Mouse (Mus musculus) lung, postnatal 36 days (tissue): ENCODE measurements around the gene Shroom3.

Experiments used
- DNase-seq: peaks from one replicate; pipeline ENCODE4 v3.0.0; 2022; ENCODE audit warnings: mixed read lengths

The Shroom3 gene

DNA sequence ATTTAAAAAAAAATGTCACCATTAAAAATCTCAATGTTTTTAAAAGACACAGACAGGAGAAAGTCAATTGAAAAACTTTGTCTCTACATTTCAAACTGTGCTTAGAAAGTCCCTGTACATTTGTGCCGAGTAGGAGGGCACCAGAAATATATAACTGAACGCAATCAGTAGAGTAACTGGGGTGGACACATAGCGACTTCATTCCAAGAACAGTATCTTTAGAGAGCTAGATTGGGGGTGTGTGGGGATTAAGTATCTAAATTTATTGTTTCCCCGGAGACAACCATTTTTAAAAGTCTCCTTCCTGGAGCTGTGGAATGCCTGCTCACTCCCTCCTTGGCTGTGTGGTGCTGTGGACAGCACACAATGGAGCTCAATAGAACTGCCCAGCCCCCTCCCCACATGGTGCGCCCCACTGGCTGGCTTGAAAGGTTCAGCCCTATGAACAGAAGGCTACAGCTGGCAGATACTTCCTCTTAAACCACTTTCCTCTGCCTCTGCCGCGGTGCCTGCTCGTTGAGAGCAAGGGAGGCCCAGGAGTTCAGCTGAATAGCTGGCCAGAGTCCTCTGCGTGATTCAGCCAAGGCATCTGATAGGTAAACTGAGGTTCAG lies 127.8 kb downstream of the Shroom3 start:
- peak; percentile 47 for DNase-seq

DNA sequence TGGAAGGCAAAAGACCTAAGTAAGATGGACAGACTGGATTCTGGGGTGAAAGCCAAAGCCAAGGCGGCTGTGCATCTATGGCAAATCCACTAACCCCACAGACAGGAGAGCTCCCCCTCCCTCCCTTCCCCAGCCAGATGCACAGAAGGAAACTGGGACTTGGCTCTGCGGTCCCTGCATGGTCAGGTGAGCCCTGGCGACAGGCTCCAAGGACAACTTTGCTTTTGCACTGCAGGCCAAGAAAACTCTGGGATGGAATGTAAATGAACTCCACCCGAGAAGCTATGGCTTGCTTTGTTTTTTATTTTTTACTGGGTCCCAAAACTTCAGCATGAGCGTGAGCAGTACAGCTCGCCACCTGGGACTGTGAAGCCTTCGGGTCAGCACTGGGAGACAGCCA lies 128.5 kb downstream of the Shroom3 start:
- DNase-seq, result peak; percentile 47

- DNase-seq, result peak; percentile 84
Measured at GRCm38 (mm10) chr5:92812936-92813335, 129.7 kb downstream of the Shroom3 start.

DNA sequence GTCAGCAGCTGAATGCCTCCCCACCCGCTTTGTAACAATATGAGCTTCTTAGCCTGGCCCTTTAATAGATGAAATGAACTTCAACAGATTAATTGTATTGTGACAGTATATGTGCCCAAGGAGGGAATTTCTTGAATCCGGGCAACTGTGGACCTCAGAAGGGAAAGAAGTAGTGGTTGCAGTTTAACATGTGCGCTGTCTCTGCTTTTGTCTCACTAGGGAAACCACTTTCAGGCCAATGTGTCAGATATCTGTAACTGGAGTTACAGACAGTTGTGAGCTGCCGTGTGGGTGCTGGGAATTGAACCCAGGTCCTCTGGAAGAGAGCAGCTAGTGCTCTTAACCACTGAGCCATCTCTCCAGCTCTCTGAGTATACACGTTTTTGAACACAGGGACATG lies 130.3 kb downstream of the Shroom3 start:
- no peak for DNase-seq

DNA sequence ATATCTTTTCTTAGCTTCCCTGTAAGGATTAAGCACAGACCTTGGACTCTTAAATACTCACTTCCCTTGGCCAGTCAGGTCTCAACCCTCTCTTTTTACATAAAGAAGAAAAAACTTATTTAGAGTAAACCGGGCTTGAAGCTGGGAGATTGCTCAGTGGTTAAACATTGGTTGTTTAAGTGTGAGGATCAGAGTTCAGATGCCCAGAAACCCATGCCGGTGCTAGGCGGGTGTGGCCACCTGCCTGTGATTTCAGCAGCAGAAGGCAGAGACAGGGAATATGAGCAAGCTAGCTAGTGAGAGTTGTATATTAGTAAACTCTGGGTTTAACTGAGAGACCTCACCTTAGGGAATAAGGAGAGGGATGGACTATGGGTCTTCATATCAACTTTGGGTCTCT lies 131.4 kb downstream of the Shroom3 start:
- DNase-seq, result no peak

GRCm38 (mm10) chr5:92817122-92817822 lies 134.0 kb downstream of the Shroom3 start:
- DNase-seq, result peak; percentile 38

GRCm38 (mm10) chr5:92821370-92821769 lies 138.1 kb downstream of the Shroom3 start:
- DNase-seq, result peak; percentile 60

DNA sequence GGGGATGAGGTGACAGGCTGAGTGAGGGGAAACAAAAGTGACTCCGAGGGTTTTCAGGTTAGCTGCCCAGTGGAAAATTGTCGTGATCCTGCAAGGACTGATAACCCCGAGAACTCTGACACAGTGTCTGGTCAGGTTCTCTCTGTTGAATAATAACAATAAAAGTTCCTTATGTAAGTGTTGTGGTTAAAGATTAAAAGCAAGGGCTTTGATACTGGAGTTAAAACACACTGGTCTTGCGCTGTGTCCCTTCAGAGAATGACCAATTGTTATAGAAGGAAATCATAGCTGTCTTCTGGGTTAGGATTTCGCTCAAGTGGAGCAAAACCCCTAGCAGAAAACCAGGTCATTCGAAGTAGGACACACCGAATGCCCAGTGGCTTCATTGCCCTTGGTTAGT lies 140.3 kb downstream of the Shroom3 start:
- DNase-seq, result no peak

DNA sequence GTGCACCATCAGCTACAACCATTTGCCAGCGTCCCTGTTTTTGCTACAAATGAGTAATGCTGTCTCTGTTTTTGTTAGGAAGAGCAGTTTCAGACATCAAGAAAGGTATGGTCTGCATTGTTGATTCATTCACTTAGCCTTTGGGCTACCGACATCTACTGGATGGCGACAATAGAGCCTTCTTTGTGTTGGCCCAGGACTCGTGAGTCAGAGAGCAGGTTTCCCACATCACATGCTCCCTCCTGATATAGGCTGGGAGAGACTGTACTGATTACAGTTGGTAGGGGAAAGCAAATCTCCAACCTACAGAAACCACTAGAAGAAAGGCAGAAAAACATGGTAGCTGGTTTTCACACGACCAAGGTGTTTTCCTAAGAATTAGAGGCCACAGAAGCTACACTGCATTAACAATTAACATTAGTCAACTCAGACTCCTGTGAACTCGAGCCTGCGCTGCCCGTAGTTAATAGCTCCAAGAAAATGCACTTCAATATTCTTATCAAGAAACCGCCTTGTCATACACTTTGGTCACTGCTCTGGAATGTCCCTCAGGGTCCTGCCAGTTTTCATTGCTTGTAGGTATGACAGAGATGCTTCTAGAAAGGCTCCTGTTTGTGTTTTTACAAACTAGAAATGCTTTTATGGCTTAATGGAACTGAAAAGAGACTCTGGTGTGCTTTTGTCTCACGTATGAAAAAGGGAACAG lies 141.2 kb downstream of the Shroom3 start:
- peak; percentile 69 for DNase-seq

DNA sequence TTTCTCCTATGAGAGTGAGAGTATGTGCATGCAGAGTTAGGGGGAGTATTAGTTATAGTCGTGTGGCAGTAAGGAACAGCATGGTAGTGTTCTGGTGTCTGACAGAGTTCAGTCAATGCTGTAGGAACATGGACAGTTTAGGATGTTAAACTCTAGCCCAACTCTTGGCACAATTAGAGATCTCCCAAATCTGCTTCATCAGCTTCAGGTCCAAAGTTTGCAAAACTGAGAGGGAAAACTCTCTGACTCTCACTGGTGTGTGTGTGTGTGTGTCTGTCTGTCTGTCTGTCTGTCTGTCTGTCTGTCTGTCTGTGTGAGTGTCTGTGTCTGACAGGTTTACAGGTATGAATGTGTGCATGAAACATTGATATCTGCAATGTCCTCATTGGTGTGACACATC lies 147.2 kb downstream of the Shroom3 start:
- no peak for DNase-seq

GRCm38 (mm10) chr5:92834513-92834912 lies 151.3 kb downstream of the Shroom3 start:
- no peak for DNase-seq

DNA sequence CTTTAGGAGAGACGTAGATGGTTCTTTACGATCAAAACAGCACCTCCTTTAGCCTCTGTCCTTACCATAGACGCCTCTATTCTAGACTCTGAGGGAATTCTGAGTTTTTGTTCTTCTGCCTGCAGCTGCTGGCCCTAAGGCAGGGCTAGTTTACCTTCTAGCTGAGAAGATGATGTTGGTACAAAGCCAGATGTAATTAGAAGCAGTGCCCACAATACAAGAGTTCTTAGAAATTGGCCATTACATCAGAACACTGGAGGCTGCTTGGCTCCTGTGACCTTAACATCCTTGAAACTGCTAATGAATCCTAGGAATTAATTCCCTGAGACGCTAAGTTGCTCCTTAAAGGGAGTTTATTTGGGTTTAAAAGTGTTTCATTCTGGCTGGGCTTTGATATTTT lies 154.1 kb downstream of the Shroom3 start:
- DNase-seq, result no peak

DNA sequence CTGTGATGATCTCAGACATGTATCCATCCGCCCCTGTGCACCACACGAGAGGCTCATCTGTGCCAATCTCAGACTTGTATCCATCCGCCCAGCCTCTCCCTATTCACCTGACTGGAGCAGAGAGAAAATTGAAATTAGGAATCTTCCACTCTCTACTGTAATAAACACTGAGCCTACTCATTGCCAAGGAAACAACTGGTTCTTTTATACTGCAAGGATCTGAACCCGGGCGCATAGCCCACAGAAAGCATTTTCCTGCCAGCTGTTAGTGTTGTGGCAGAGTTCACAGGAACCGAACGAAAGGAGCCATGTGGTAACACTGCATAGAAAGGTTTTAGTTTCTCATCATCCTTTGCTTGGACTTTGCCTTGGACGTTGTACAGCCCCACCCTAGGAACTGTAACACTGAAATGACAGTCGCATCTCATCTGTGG lies 155.1 kb downstream of the Shroom3 start:
- no peak for DNase-seq

DNA sequence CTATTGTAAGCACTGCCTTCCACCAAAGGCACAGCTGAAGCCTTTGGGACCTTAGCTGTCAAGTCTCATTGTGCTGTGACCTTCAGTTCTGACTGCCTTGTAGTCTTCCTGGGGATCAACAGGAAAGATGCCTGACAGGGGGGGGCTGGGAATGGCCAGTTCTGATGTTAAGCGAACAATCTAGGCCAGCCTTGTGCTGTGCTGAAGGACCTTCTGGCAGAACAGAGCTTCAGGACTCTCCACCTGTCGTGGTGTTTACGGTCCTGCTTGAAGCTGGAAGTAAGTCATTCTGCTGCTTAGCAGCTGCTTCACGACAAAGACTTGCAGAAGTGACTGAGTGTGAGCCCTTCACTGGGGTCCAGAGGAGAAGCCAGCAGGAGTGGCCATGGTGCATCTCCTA lies 156.1 kb downstream of the Shroom3 start:
- peak; percentile 51 for DNase-seq

DNA sequence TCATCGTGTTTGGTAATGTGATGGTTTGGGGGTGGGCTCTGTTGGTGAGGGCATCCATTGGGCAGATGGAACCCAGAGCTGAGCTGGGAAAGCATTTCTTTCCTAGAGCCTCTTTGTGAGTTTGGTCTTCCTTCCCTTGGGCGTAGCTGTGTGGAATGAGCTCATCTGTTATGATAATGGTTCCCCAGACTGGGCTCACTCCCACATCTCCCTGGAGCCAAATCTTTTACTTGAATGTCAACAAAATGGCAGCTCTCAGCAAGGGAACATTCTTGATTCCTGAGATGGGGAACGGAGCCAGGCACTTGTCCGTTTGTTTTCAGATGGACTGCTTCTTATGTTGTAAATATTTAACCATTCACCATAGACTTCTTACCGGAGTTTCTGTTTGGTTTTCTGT lies 158.2 kb downstream of the Shroom3 start:
- DNase-seq, result peak; percentile 95

DNA sequence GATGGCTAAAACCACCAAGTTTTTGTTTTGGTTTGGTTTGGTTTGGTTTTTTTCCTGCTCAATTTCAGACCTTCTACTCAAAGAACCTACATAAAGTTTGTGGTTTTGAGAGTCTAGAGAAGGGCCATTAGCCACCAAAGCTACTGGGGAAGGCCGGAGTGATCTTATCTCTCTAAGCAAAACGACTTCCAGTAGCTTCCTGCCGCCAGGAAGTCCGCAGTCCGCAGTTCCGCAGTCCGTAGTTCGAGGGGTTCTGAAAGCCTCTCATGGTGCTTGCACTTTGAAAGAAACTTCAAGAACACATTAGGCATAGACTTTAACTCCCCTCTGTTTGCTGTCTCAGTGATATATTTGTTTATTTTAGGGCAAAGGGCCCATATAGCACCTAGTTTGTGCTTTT lies 159.2 kb downstream of the Shroom3 start:
- peak; percentile 53 for DNase-seq

GRCm38 (mm10) chr5:92842881-92843280 lies 159.6 kb downstream of the Shroom3 start:
- peak; percentile 75 for DNase-seq

DNA sequence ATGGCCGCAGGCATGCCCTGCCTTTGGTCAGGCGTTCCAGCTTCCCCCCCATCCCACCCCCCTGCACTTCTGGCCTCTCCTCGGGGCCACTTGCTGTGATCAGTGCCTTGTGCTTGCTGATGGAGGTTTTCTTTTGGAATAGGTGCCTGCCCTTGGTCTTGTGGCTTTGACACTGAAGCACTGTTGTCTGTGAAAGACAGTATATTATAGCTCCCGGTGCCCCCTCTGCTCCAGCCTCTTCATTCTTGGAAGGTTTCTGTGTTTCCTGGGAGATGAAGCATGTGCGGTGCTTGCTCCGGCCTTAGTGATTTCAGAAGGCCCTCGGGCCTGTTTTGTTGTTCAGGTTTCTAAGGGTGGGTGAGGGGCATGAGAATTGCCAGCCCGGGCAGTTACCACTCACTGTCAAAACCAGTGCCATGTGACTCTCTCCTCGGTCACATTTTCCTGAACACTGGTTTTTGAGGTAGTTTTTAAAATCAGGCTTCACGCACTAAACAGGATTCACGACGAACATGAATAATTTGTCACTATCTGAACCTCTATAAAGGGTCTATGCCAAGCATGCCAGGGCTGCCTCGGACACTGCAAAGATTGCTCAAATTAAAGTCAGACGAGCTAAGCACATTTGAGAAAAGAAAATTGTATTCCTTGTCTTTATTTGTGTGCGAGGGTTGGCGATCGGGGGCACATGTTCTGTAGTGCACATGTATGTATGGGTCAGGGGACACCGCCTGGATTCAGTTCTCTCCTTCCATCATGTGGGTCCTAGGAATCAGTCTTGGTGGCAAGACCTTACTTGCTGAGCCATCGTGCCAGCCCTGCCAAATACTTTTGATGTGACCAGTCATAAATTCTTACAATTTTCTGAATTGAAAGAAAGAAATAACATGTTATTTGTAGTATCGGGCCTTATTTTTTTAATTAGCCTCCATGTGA lies 160.9 kb downstream of the Shroom3 start:
- DNase-seq, result no peak

DNA sequence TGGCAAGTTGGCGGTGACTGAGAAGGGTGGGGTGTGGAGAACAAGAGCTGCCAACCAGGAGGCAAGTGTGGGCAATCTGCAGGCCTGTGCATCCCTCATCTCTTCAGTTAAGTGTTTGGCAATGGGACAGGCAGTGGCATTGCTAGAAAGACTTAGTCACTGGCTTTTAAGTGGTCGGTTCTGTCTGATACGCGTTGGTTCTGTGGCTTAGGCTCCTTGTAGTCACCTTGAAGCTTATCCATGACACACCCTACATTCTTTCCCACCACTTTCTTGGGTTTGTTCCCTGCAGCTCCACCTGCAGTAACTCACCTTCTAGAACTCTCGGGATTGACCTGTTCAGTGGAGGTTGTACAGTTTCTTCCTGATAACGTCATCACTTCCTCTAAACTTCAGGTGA lies 166.5 kb downstream of the Shroom3 start:
- DNase-seq, result peak; percentile 65

DNA sequence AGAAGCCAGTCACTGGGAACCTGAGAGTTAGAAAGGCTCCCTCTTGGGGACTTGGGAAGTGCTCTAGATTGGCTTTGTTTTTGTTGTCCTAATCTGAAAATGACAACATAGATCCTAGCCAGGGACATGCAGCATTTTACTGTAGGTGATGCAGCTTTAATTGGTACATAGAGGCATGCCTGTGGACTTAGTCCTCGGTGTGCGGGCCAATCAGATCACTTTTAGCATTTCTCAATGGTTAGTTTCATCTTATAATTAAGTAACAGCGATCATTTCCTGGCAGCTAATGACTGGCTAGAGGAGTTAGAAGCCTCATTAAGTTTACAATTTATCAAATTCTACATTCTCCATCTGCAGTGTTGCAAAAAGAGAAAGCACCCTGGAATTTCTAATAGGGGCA lies 167.7 kb downstream of the Shroom3 start:
- no peak for DNase-seq

GRCm38 (mm10) chr5:92854983-92855382 lies 171.7 kb downstream of the Shroom3 start:
- DNase-seq, result peak; percentile 70

DNA sequence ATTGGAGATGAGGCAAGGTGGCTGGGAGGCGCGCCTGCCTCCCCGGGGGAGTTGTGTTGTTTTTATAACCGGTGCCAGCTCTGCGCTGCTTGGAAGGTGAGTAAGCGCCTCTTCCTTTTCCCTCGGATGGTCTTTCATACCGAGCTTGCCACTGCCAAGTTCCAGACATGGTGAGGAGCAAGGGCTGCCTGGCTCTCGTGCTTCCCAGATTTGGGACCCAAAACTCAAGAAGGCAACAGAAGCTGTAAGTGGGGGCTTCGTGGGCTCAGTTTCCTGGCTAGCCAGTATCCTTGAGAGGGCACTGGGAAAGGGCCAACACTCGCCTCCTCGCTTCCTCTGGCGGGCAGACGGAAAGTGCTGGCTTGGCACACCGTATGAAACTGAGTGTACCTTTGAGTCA lies 173.1 kb downstream of the Shroom3 start:
- DNase-seq, result peak; percentile 70

GRCm38 (mm10) chr5:92857177-92857576 lies 173.9 kb downstream of the Shroom3 start:
- DNase-seq, result no peak
